Mouse (Mus musculus) liver, postnatal 0 days (tissue): ENCODE results near the gene Klhl41. TPM values are rescaled to one million over a fixed set of nuclear protein-coding genes. Genes with fewer than 3 reads are reported as not detected.

Source experiments
- ATAC-seq: fragments of 200-750 bp; cut with Nextera tagmentation; 2 replicates; pipeline ENCODE4 v1.8.0; 2017; ENCODE audit warnings: mild to moderate bottlenecking, moderate library complexity
- DNase-seq: peaks from one replicate; pipeline ENCODE4 v3.0.0-alpha.2; 2016
- H3K27ac ChIP-seq: fragments of 300-500 bp; sonication (generic); 2 replicates; pipeline ENCODE4 v1.5.1; 2014; ENCODE audit warnings: antibody characterized with exemption, moderate library complexity, mild to moderate bottlenecking, low read depth
- H3K27me3 ChIP-seq: fragments of 300-500 bp; sonication (generic); 2 replicates; pipeline ENCODE4 v1.6.1; 2014; ENCODE audit warnings: low read length, control low read depth, mixed read lengths; ENCODE audit not compliant: insufficient read depth
- H3K36me3 ChIP-seq: fragments of 300-500 bp; sonication (generic); replicated peaks from 2 replicates; pipeline ENCODE4 v1.6.1; 2014; ENCODE audit warnings: mild to moderate bottlenecking, control low read depth, low read length, moderate library complexity, mixed read lengths; ENCODE audit not compliant: insufficient read depth
- H3K4me1 ChIP-seq: fragments of 300-500 bp; sonication (generic); 2 replicates; pipeline ENCODE4 v1.6.1; 2014; ENCODE audit warnings: antibody characterized with exemption, mild to moderate bottlenecking, control low read depth; ENCODE audit not compliant: insufficient read depth
- H3K4me2 ChIP-seq: fragments of 300-500 bp; sonication (generic); 2 replicates; pipeline ENCODE4 v1.6.1; 2014; ENCODE audit warnings: low read depth, mild to moderate bottlenecking, low read length, moderate library complexity, mixed read lengths
- H3K4me3 ChIP-seq: fragments of 300-500 bp; sonication (generic); 2 replicates; pipeline ENCODE4 v1.5.1; 2014; ENCODE audit warnings: low read depth, low read length
- H3K9ac ChIP-seq: fragments of 300-500 bp; sonication (generic); replicated peaks from 2 replicates; pipeline ENCODE4 v1.6.1; 2014; ENCODE audit warnings: mild to moderate bottlenecking, moderate library complexity
- H3K9me3 ChIP-seq: fragments of 300-500 bp; sonication (generic); 2 replicates; pipeline ENCODE4 v1.6.1; 2016; ENCODE audit warnings: mild to moderate bottlenecking, control low read depth, low read length, mixed read lengths
- CTCF ChIP-seq: sonication (generic); IDR thresholded peaks from 2 replicates; pipeline ENCODE4 v1.5.1; 2016; ENCODE audit warnings: antibody characterized with exemption, low read depth
- EP300 ChIP-seq: IDR thresholded peaks from 2 replicates; pipeline ENCODE4 v1.6.1; 2016; ENCODE audit warnings: antibody characterized with exemption, low read depth, mild to moderate bottlenecking
- WGBS: fragments of 180-500 bp; shearing (Covaris S2); extraction: QIAGEN DNeasy Blood & Tissue Kit; methylation state at CpG from one replicate; pipeline ENCODE4 v1.1.7; 2014; ENCODE audit not compliant: insufficient replicate concordance; 5-methylcytosine and 5-hydroxymethylcytosine counted together
- polyA plus RNA-seq: library from polyadenylated mRNA; unstranded; fragments of >200 nt; fragmentation: Nextera tagmentation; extraction: Ambion mirVana; gene quantifications from 2 replicates; pipeline ENCODE4 v1.2.1, GENCODE M21; 2015

The Klhl41 gene
- 0.11 and 0.54 TPM in 2 replicates for polyA plus RNA-seq

- WGBS = 88% methylated on average over 9 of the region's 9 CpGs
- ATAC-seq (no peak), DNase-seq (no peak)
- Histone ChIP-seq H3K4me1 (no peaks in the 10 kb centered on the region), H3K27me3 (no peaks in the 10 kb centered on the region), H3K36me3 (no peaks in the 10 kb centered on the region), H3K9ac (no peak within 1 kb of the TSS), H3K4me2 (no peak within 1 kb of the TSS), H3K27ac (no peak within 1 kb of the TSS), H3K9me3 (no peaks in the 10 kb centered on the region), H3K4me3 (no peak within 1 kb of the TSS)
- TF ChIP-seq EP300 (no peak), CTCF (no peak)
Observed at GRCm38 (mm10) chr2:69669853-69670252, at the start of gene Klhl41. Gene Klhl41 (plus strand): TSS chr2:69670120.

GRCm38 (mm10) chr2:69629215-69629614 lies 40.7 kb upstream of the Klhl41 start:
- H3K9ac ChIP-seq = no peak overlapping the region
- H3K4me2 ChIP-seq = no peak overlapping the region
- ATAC-seq = peak; percentile 33; the same call in 1 of the 2 replicates
- WGBS = 80% methylated on average over 17 of the region's 17 CpGs
- H3K9me3 ChIP-seq = no peaks in the 10 kb centered on the region
- no peaks in the 10 kb centered on the region for H3K4me1 ChIP-seq
- H3K36me3 ChIP-seq = no peaks in the 10 kb centered on the region
- no peak for DNase-seq
- H3K27me3 ChIP-seq = 0 out of 2 replicates have a peak, but pooled peaks cover 2% of the 10 kb centered on the region
- H3K4me3 ChIP-seq = no peak overlapping the region
- no peak overlapping the region for H3K27ac ChIP-seq
- no peak for TF ChIP-seq CTCF
- no peak for TF ChIP-seq EP300

- no peak overlapping the region for H3K4me2 ChIP-seq
- no peak overlapping the region for H3K9ac ChIP-seq
- no peaks in the 10 kb centered on the region for H3K9me3 ChIP-seq
- H3K4me1 ChIP-seq = no peaks in the 10 kb centered on the region
- 84% methylated on average over 6 of the region's 6 CpGs for WGBS
- H3K36me3 ChIP-seq = no peaks in the 10 kb centered on the region
- DNase-seq = no peak
- no peak for ATAC-seq
- no peak overlapping the region for H3K27ac ChIP-seq
- H3K4me3 ChIP-seq = no peak overlapping the region
- H3K27me3 ChIP-seq = no peaks in the 10 kb centered on the region
- TF ChIP-seq CTCF (no peak), EP300 (no peak)
Observed at GRCm38 (mm10) chr2:69629914-69630313, 40.0 kb upstream of the Klhl41 start.

- WGBS = 81% methylated on average over 5 of the region's 5 CpGs
- no peak overlapping the region for H3K4me3 ChIP-seq
- no peak overlapping the region for H3K4me2 ChIP-seq
- ATAC-seq = no peak
- H3K27me3 ChIP-seq = no peaks in the 10 kb centered on the region
- H3K9me3 ChIP-seq = no peaks in the 10 kb centered on the region
- DNase-seq = no peak
- H3K27ac ChIP-seq = no peak overlapping the region
- no peaks in the 10 kb centered on the region for H3K4me1 ChIP-seq
- H3K9ac ChIP-seq = no peak overlapping the region
- H3K36me3 ChIP-seq = no peaks in the 10 kb centered on the region
- TF ChIP-seq CTCF (no peak), EP300 (no peak)
Observed at GRCm38 (mm10) chr2:69630792-69631191, 39.1 kb upstream of the Klhl41 start.

- WGBS = 69% methylated on average over 2 of the region's 2 CpGs
- H3K4me2 ChIP-seq = no peak overlapping the region
- TF ChIP-seq EP300 (no peak), CTCF (peak; percentile 47)
- no peaks in the 10 kb centered on the region for H3K36me3 ChIP-seq
- no peak overlapping the region for H3K27ac ChIP-seq
- no peaks in the 10 kb centered on the region for H3K9me3 ChIP-seq
- no peak overlapping the region for H3K4me3 ChIP-seq
- no peaks in the 10 kb centered on the region for H3K4me1 ChIP-seq
- no peak overlapping the region for H3K9ac ChIP-seq
- DNase-seq (no peak), ATAC-seq (no peak)
- H3K27me3 ChIP-seq = no peaks in the 10 kb centered on the region
Observed at GRCm38 (mm10) chr2:69631449-69631848, 38.5 kb upstream of the Klhl41 start.

GRCm38 (mm10) chr2:69635064-69635701 lies 34.7 kb upstream of the Klhl41 start:
- 4% methylated on average over 11 of the region's 11 CpGs for WGBS
- H3K4me3 ChIP-seq = peak overlapping the region; percentile 57
- peak overlapping the region; percentile 64 for H3K4me2 ChIP-seq
- peak; percentile 70 for ATAC-seq
- no peaks in the 10 kb centered on the region for H3K4me1 ChIP-seq
- no peaks in the 10 kb centered on the region for H3K36me3 ChIP-seq
- H3K27ac ChIP-seq = peak overlapping the region; percentile 46; the same call in 1 of the 2 replicates
- peak; percentile 62 for DNase-seq
- TF ChIP-seq CTCF (peak; percentile 85), EP300 (no peak)
- no peaks in the 10 kb centered on the region for H3K9me3 ChIP-seq
- H3K27me3 ChIP-seq = no peaks in the 10 kb centered on the region
- H3K9ac ChIP-seq = peak overlapping the region; percentile 19; the same call in 1 of the 2 replicates
